Mouse (Mus musculus): ENCODE measurements around the gene Ucn.

DNA sequence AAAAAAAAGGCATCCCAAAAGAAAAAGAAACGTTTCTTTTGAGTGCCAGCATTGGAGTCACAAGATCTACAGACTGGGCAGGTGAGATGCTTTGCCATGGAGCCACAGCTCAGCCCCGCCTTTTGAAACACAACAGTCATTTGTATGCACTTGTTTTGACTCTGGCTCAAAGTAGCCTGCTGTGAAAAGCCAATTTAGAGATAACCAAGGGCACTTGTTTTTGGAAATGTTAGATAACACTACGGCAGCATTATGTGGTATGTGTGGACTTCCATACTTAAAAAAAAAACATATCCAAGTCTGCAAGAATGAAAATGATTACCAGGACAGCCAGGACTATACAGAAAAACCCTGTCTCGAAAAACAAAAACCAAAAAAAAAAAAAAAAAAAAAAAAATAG, 45.0 kb upstream of the Ucn start:
- TF ChIP-seq CTCF (IDR thresholded peaks at IDR 0.05; ENCODE audit: low read depth) (no peak), EP300 (IDR thresholded peaks at IDR 0.05; ENCODE audit: low read depth) (no peak)

Data from heart, postnatal 0 days (tissue).